Mouse (Mus musculus) forebrain, embryonic 11.5 days (tissue): Measurements from ENCODE around the gene Uts2b. TPM values are rescaled to one million over a fixed set of nuclear protein-coding genes. Genes with fewer than 3 reads are reported as not detected.
"Not testable (repeated sequence)": the region's sequence is repeated elsewhere in the genome, so short reads cannot be mapped to it uniquely, and the experiment has no call there.

Source experiments
- ATAC-seq: fragments of 200-750 bp; cut with Nextera tagmentation; replicated peaks from 2 replicates; pipeline ENCODE4 v1.8.0; 2017; ENCODE audit warnings: moderate TSS enrichment; ENCODE audit not compliant: low FRiP score
- DNase-seq: peaks from one replicate; pipeline ENCODE4 v3.0.0-alpha.2; 2017; ENCODE audit warnings: low spot score
- H3K27ac ChIP-seq: fragments of 300-500 bp; sonication (generic); 2 replicates; pipeline ENCODE4 v1.5.1; 2014; ENCODE audit warnings: low read depth, low read length
- H3K27me3 ChIP-seq: fragments of 300-500 bp; sonication (generic); 2 replicates; pipeline ENCODE4 v1.6.1; 2014; ENCODE audit warnings: mild to moderate bottlenecking, low read length, mixed read lengths; ENCODE audit not compliant: control insufficient read depth, insufficient read depth
- H3K36me3 ChIP-seq: fragments of 300-500 bp; sonication (generic); 2 replicates; pipeline ENCODE4 v1.6.1; 2014; ENCODE audit warnings: mild to moderate bottlenecking, low read length, moderate library complexity, mixed read lengths; ENCODE audit not compliant: control insufficient read depth, insufficient read depth
- H3K4me1 ChIP-seq: fragments of 300-500 bp; sonication (generic); replicated peaks from 2 replicates; pipeline ENCODE4 v1.6.1; 2014; ENCODE audit warnings: low read length, mixed read lengths; ENCODE audit not compliant: control insufficient read depth, insufficient read depth
- H3K4me2 ChIP-seq: fragments of 300-500 bp; sonication (generic); 2 replicates; pipeline ENCODE4 v1.6.1; 2014; ENCODE audit warnings: low read depth, mild to moderate bottlenecking, low read length, moderate library complexity, mixed read lengths; ENCODE audit not compliant: severe bottlenecking
- H3K4me3 ChIP-seq: fragments of 300-500 bp; sonication (generic); 2 replicates; pipeline ENCODE4 v1.5.1; 2014; ENCODE audit warnings: low read depth, low read length
- H3K9ac ChIP-seq: fragments of 300-500 bp; sonication (generic); 2 replicates; pipeline ENCODE4 v1.6.1; 2014; ENCODE audit warnings: low read length
- H3K9me3 ChIP-seq: fragments of 300-500 bp; sonication (generic); 2 replicates; pipeline ENCODE4 v1.6.1; 2016; ENCODE audit warnings: low read length, mixed read lengths; ENCODE audit not compliant: control insufficient read depth
- WGBS: fragments of 180-500 bp; shearing (Covaris S2); extraction: QIAGEN DNeasy Blood & Tissue Kit; methylation state at CpG from one replicate; pipeline ENCODE4 v1.1.7; 2014; 5-methylcytosine and 5-hydroxymethylcytosine counted together
- polyA plus RNA-seq: library from polyadenylated mRNA; unstranded; fragments of >200 nt; fragmentation: Nextera tagmentation; extraction: Ambion mirVana; gene quantifications from 2 replicates; pipeline ENCODE4 v1.2.1, GENCODE M21; 2014

The Uts2b gene
- polyA plus RNA-seq, 1 experiment from 2014 or later = not detected

- Histone ChIP-seq H3K27me3 (no peaks in the 10 kb centered on the region), H3K36me3 (no peaks in the 10 kb centered on the region), H3K4me3 (no peak overlapping the region), H3K9ac (no peak overlapping the region), H3K27ac (no peak overlapping the region), H3K4me1 (no peaks in the 10 kb centered on the region), H3K9me3 (no peaks in the 10 kb centered on the region), H3K4me2 (no peak overlapping the region)
- no peak for DNase-seq
- 90% methylated on average over 7 of the region's 7 CpGs for WGBS
- ATAC-seq = no peak
Measured at GRCm38 (mm10) chr16:27349878-27350532, 20.0 kb downstream of the Uts2b start.

GRCm38 (mm10) chr16:27349235-27349634, 20.8 kb downstream of the Uts2b start:
- Histone ChIP-seq H3K9ac (no peak overlapping the region), H3K27ac (no peak overlapping the region), H3K27me3 (no peaks in the 10 kb centered on the region), H3K4me3 (no peak overlapping the region), H3K36me3 (no peaks in the 10 kb centered on the region), H3K4me2 (no peak overlapping the region), H3K9me3 (no peaks in the 10 kb centered on the region), H3K4me1 (no peaks in the 10 kb centered on the region)
- WGBS = 92% methylated on average over 2 of the region's 2 CpGs
- DNase-seq = no peak
- ATAC-seq = no peak

- no peak overlapping the region for H3K27ac ChIP-seq
- ATAC-seq (no peak), DNase-seq (no peak)
- H3K4me2 ChIP-seq = no peak overlapping the region
- H3K9me3 ChIP-seq = no peaks in the 10 kb centered on the region
- H3K9ac ChIP-seq = no peak overlapping the region
- H3K36me3 ChIP-seq = no peaks in the 10 kb centered on the region
- 76% methylated on average over 1 of the region's 1 CpGs for WGBS
- no peaks in the 10 kb centered on the region for H3K4me1 ChIP-seq
- H3K4me3 ChIP-seq = no peak overlapping the region
- no peaks in the 10 kb centered on the region for H3K27me3 ChIP-seq
Measured at GRCm38 (mm10) chr16:27348359-27348758, 21.7 kb downstream of the Uts2b start.

- DNase-seq (no peak), ATAC-seq (no peak)
- H3K4me1 ChIP-seq = no peaks in the 10 kb centered on the region
- no peak overlapping the region for H3K9ac ChIP-seq
- H3K9me3 ChIP-seq = no peaks in the 10 kb centered on the region
- H3K27ac ChIP-seq = no peak overlapping the region
- 83% methylated on average over 3 of the region's 3 CpGs for WGBS
- H3K4me2 ChIP-seq = no peak overlapping the region
- no peak overlapping the region for H3K4me3 ChIP-seq
- no peaks in the 10 kb centered on the region for H3K36me3 ChIP-seq
- H3K27me3 ChIP-seq = no peaks in the 10 kb centered on the region
Measured at GRCm38 (mm10) chr16:27347521-27347920, 22.5 kb downstream of the Uts2b start.

GRCm38 (mm10) chr16:27326463-27326862, 43.6 kb downstream of the Uts2b start:
- 96% methylated on average over 2 of the region's 2 CpGs for WGBS

GRCm38 (mm10) chr16:27322047-27322446, 48.0 kb downstream of the Uts2b start:
- ATAC-seq (no peak), DNase-seq (no peak)
- no peaks in the 10 kb centered on the region for H3K4me1 ChIP-seq
- H3K27me3 ChIP-seq = no peaks in the 10 kb centered on the region
- H3K9me3 ChIP-seq = no peaks in the 10 kb centered on the region
- no peak overlapping the region for H3K27ac ChIP-seq
- H3K4me3 ChIP-seq = no peak overlapping the region
- H3K36me3 ChIP-seq = no peaks in the 10 kb centered on the region
- H3K4me2 ChIP-seq = no peak overlapping the region
- H3K9ac ChIP-seq = no peak overlapping the region

More at GRCm38 (mm10) chr16:27326463-27326862, 43.6 kb downstream of the Uts2b start:
- H3K36me3 ChIP-seq = no peaks in the 10 kb centered on the region
- H3K9me3 ChIP-seq = no peaks in the 10 kb centered on the region
- no peaks in the 10 kb centered on the region for H3K4me1 ChIP-seq
- no peak for DNase-seq
- no peak overlapping the region for H3K4me3 ChIP-seq
- no peak overlapping the region for H3K27ac ChIP-seq
- ATAC-seq = no peak
- H3K4me2 ChIP-seq = no peak overlapping the region
- H3K9ac ChIP-seq = no peak overlapping the region
- H3K27me3 ChIP-seq = no peaks in the 10 kb centered on the region

- WGBS = 89% methylated on average over 1 of the region's 1 CpGs
- Histone ChIP-seq H3K4me3 (no peak overlapping the region), H3K36me3 (no peaks in the 10 kb centered on the region), H3K4me1 (no peaks in the 10 kb centered on the region), H3K4me2 (no peak overlapping the region), H3K9me3 (no peaks in the 10 kb centered on the region), H3K27me3 (no peaks in the 10 kb centered on the region), H3K27ac (no peak overlapping the region), H3K9ac (no peak overlapping the region)
- no peak for ATAC-seq
- no peak for DNase-seq
Measured at GRCm38 (mm10) chr16:27319099-27319498, 50.9 kb downstream of the Uts2b start.

GRCm38 (mm10) chr16:27307189-27307588, 62.9 kb downstream of the Uts2b start, which contains the start of gene Ostn:
Gene Ostn, plus strand, starts transcription at chr16:27307489.
- not testable (repeated sequence) for H3K4me2 ChIP-seq, H3K4me3 ChIP-seq, ATAC-seq, H3K9ac ChIP-seq, H3K27ac ChIP-seq, DNase-seq, H3K9me3 ChIP-seq, H3K4me1 ChIP-seq, H3K27me3 ChIP-seq, H3K36me3 ChIP-seq
- 83% methylated on average over 4 of the region's 4 CpGs for WGBS
